Mouse (Mus musculus) 416B (cell line): ENCODE measurements around the gene Pecam1.
A peak's percentile ranks its signal among the peaks of the same experiment; 100 is the strongest.
"Not testable (repeated sequence)": the region's sequence is repeated elsewhere in the genome, so short reads cannot be mapped to it uniquely, and the experiment has no call there.

Experiments
- DNase-seq: peaks from one replicate; pipeline ENCODE4 v3.0.0; 2011; ENCODE audit warnings: low read depth

Gene Pecam1

DNA sequence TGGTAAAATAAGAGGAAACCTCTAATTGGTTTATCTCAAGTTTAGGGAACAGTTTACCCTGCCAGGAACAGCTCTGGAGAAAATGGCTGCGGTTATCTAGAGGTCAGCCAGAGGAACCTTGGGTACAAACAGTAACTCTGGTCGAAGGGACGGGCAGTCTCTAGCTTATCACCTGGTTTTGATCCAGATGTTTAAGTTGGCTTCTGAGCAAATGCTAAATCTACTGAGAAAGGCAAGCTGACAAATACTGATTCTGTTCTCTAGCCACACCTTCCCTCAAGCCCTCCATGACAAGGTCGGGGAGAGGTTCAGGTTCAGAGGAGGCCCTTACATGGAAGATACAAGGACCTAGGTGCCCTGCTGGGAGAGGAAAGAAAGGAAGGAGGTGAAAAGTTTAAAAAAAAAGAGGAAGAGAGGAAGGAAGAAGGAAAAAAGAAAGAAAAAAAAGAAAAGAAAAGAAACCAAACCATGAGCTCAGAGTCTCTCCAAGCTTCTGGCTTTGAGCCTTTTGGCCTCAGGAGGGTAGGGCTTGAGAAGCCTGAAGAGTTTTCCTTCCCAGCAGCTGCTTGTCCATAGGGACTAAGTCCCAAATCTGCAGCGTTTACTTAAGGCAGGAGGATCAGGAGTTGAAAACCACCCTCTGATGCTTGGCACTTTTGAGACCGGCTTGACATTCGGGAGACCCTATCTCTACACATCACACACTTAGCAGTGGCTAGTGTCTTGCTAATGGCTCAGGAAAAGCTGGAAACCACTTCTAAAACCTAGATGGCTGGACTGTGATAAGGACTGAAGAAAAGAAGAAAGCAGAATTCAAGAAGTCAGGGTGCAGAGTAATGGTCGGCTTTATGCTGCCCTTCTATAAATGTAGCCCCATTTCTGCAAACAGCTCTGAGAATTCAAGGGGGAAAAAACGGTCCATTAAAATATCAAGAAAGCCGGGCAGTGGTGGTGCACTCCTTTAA, 21.7 kb downstream of the Pecam1 start:
- peak; percentile 67 for DNase-seq

DNA sequence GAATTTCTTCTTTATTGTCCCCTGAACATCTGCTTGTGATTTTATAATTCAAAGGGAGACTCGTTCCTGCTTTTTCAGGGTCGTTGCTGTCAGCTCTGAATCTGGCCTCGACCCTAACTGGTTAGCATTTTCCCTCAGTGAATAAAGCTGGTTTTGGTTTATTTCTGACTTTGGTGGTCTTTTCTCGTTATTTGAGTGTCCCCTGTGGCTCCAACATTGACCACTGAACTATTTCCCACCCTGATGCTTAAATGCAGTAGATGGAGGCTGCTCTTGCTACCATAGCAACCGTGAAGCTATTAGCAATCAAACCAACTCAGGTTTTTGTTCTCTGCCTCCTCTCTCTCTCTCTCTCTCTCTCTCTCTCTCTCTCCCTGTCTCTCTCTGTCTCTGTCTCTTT, 22.5 kb downstream of the Pecam1 start:
- no peak for DNase-seq

DNA sequence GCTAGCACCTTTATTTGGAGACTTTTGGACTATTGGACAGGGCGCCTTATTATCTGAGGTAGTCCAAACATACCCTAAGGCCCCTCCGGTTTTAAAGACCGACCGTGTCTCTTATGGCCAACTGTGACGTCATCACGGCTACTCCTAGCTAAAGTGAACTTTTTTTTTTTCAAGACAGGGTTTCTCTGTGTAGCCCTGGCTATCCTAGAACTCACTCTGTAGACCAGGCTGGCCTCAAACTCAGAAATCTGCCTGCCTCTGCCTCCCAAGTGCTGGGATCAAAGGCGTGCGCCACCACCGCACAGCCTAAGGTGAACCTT, 25.6 kb downstream of the Pecam1 start:
- not testable (repeated sequence) for DNase-seq

DNA sequence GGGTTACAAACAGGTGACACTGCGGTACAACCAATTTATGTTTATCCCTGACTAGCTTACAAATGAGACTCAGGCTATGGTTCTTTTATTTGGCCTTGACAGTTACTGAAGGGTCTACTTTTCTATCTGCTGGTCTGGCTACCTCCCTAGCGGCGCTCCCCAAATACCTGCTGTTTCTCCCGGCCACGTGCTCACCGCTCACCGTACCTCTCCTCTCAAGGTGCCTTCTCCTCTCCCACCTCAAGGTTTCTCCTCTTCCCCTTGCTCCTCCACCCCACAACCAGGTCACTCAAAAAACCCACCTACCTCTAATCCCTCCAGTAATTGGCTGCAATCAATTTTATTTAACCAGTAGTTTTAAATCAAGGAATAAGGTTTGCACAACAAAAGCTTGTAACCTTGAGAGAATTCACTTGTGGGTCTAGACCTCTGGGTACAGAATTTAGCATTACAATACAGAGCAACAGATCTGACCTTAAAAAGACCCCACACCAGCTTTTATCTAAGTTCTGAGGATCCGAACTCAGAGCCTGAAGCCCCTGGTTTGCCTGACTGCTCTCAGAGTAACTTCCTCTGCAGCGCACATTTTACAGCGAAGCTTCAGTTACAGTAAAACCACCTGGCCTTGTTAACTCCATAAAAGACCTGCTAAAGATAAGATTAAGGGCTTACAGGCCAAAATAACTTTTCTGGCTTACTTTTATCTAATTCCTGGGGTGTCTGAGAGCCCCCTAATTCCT, 26.1 kb downstream of the Pecam1 start:
- DNase-seq: no peak

DNA sequence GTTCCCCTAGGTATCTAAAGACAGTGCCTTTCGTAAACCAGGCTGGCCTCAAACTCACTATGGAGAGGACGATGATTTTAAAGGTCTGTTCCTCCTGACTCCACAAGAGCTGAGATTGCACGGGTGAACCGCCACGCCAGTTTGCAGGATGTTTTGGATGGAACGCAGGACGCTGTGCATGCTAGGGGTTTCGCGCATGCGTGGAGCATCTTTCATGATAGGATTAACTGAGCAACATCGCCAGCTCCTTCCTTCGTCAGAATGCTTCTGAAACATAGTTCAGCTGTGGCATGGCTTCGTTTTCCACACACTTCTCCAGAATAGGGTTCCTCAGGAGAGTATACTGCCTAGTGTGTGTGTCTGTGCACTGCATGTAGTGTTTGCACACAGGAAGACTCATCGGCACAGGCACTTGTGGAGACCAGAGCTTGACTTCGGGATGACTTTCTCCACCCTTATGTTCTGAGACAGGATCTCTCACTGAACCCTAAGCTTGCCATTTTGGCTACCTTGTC, 26.8 kb downstream of the Pecam1 start:
- DNase-seq: no peak

DNA sequence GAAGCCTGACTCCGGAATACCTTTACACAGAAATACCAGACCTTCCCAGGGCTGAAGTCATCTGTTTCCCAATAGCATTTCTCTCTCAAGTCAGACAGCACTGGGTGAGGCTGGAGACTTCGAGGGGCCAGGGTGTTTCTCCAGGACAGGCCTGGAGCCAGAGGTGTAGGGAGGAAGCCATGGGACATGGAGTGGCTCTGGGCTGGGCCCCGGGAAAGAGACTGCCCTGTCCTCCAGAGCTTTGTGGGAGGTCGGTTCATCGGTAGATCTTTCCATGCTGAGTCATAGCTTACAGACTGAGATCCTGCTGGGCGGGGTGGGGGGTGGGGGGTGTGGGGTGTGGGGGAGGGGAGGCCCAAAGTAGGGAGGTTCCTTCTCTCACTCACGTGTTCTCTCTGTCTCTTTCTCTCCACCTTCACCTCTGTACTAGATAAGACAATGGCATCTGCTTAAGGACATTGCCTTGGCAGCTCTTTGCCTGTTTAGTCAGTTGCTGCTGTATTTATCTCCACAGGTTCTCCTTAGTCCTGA, 27.5 kb downstream of the Pecam1 start:
- DNase-seq: peak; percentile 68

DNA sequence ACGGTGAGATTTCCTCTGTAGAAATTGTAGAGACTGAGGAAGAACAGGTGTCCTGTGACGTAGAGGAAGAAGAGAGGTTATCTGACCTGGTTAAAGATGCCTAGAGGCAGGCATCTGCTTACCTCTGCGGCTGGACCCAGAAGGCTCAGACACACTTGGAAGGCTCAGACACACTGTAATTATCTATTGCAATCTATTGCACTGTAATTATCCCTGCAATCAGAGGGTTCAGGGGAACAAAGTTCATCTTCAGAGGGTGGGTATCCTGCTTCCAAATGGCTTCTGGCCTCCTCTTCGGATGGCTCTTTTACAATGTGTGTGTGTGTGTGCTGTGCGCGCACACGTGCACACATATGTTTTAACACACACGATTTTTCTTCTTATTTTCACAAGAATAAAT, 30.0 kb downstream of the Pecam1 start:
- DNase-seq: no peak

DNA sequence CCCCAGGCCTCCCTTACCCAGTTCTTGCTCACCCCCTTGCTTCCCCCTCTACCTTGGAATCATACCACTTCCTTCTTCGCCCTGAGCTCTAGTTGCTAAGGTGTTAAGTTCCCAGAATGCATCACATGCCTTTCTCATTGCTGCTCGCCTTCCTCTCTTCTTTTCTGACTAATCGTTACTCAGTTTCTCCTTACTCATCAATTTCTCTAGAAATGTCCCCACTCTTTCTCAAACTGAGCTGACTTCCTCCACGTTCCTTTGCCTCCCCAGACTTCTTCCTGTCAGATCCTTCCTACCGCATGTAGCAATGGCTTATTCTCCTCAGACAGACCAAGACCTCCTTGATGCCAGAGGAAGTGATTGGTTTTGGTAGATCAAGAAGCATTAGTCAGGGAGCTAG, 33.9 kb downstream of the Pecam1 start:
- DNase-seq: peak; percentile 80

DNA sequence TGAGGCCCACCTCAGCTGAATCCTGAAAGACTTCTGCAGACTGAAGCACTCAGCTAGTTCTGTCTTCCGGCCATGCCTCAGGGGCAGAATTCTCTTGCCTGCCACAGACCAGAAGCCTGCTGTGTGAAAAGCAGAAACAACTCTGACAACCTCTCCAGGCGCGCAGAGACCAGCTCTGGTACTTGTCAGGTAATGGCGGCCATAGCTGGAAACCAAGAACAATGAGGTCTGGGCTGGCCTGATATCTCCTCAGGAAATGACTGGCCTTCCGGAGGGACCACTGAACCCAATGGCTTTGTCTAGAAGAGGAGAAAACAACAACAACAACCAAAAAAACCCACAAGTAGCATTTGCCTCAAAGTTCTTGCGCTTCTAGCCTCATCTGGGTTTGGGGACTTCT, 35.4 kb downstream of the Pecam1 start:
- DNase-seq: peak; percentile 94

DNA sequence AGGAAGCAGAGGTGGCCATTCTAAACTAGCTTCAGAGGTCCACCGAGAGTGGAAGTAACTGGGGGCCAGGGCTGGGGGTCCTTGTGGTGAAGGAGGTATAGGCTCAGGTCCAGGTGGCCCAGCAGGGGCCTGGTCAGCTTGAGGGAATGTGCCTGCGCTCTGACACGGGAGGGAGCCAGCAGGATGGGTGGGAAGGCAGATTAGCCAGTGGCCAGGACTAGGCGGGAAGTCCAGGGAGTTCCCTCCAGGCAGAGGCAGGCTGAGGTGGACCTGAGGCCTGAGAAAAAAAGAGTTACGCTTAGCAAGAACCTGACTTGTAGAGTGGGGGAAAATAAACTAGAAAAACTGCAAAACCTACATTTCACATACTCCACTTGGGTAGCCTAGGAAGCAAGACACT, 39.6 kb downstream of the Pecam1 start:
- no peak for DNase-seq

DNA sequence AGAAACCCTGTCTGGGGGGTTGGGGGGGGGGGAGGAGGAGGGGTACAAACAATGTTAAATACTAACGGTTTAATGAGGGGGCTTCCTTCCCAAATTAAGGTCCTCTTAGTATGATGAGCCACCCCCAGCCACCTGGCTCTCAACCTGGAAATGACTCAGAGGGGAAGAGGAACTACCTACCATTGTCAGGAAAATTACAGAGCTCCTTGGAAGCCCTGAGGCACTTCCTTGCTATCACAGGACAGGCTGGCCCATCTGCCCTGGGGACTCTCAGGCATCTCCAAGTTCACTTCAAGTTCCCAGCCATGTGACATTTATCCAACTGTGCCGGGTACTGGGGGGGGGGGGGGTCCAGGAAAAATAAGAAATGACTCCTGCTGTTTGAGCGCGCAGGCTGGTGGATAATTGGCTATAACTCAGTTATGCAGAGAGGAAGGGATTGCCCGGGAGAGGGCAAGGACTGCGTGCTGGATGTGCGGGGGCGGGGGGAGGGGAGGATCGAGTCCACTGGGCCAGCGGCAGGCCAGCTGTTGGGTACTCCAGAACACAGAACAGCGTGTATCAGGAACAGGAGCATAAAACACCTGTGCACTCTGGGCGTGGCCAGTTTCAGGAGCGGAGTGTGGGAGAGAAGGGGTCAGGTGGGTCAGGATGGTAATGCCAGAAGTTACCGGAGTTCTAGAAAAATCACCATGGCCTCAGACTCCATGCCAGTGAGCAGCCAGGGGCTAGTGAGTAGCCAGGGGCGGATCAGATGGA, 41.0 kb downstream of the Pecam1 start:
- no peak for DNase-seq

DNA sequence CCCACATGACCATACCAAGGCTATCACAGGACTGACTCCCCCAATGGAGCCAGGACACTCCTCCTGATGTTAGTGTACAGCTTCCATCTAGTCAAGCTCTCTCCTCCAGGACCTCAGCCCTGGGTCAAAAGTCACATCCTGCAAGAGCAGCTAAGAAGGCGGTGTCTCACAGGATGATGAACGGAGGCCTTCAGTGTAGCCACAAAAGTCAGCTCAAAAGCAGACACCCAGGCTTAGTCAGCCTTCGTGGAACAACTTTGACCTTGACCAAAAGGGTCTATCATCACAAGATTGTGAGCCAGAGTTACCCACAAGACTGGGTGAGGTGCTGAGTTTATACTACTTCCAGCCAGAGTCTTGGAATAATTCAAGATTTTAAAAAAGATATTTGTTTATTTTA, 42.6 kb downstream of the Pecam1 start:
- DNase-seq: peak; percentile 74

DNA sequence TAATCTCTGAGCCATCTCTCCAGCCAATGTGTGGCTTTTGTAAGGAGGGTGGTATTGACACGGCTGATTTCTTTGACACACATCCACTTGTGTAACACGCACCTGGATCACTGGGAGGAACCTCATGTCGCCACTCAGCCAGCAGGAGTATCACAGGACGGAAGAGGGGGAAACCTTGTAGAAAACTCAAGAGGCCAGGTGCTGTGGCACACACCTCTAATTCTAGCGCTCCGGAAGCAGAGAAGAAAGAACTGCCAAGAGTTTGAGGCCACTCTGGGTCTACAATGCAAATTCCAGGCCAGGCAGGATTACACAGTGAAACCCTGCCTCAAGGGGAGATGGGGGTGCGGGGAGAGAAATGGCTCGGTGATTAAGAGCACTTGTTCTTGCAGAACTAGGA, 43.3 kb downstream of the Pecam1 start:
- DNase-seq: no peak

DNA sequence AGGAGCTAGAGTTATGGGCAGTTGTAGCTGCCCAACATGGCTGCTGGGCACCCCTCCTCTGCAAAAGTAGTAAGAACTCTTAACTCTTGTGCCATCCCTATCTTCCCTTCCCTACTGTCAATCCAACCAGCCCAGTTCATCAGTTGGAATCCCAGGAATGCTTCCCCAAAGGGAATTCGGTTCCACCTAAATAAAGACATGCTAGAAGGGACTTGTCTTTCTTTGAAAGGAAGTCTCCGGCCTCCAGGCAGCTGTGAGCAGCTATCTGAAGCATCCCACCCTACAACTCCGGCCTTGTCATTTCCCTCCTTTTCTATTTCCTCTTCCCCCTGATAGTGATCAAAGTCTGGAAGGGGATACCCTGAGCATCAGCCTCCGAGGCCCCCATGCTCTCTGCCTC, 44.2 kb downstream of the Pecam1 start:
- no peak for DNase-seq

DNA sequence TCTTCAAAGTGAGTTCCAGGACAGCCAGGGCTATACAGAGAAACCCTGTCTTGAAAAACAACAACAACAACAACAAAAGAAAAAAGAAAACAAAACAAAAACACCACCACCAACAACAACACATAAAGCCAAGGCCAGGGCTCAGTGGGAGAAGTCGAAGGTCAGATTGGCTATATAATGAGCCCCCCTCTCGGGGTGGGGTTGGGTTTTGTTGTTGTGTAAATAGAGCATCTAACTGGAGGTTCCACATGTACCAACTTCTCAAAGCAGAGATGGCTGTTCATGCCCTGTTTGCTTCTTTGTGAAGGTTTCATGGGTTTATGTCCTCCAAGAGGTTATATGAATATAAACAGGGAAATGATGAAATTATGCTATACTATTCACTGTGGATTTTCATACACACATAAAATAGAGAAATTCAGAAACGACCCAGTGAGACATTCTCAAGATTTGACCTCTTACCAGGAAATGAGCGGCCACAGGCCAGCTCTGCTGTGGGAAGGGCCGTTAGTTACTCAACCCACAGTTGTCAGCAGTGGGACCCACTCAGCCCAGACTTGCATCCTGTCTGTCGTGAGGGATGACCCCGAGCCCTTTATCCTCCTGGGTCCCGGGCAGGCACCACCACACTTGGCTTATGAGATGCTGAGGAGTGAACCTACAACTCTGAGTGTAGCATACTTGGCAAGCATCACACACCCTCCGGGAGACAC, 45.9 kb downstream of the Pecam1 start:
- DNase-seq: peak; percentile 81

DNA sequence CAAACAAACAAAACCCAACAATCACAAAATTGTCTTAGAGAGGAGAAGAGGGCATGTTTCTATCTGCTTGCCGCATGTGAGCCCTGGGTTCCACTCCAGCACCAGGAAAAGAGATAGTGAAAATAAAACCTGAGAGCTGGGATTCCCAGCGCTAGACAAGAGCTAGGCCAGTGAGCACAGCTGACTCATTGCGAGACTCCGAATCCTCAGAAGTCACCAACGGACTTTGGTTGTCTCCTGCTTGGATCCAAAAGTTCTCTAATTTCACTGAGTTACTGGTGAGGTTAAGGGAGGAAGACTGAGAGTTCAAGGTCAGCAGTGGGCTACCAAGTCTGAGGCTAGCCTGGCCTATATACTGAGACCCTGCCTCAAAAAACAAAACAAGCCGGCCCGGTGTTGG, 46.5 kb downstream of the Pecam1 start:
- DNase-seq: peak; percentile 62

DNA sequence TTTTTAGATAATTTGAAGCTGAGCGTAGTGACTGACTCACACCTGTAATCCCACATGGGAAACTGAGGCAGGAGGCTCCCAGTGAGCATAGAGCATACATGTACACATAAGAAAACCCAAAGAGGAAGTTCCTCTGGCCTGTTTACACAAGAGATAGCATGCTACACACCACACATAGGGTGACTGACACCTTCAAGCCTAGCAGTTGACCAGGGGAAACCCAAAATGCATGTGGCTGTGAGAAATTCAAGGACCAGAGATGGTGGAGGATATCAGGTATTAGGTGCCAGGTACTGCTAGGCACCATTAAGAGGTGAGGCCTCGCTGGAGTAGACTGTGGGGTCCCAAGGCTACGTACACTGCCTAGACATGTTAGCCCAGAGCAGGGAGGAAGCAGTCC, 47.8 kb downstream of the Pecam1 start:
- peak; percentile 63 for DNase-seq

DNA sequence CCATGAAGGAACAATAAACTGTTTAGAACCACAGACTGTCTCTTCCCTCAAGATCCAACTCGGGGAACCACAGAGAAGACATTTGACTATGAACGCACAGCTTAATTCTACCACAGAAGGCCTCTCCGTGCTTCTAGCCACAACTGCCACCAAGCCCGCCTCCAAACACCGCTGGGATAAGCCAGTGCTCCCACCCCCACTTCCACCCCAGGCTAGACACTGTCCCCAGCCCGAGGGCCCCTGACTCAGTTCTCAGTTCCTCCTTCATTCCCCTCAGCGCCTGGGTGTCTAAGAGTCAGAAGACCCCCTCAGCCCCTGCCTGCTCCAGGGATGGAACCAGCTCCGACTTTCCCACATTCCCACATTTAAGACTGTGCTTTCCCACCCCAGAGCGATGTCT, 48.8 kb downstream of the Pecam1 start:
- no peak for DNase-seq

DNA sequence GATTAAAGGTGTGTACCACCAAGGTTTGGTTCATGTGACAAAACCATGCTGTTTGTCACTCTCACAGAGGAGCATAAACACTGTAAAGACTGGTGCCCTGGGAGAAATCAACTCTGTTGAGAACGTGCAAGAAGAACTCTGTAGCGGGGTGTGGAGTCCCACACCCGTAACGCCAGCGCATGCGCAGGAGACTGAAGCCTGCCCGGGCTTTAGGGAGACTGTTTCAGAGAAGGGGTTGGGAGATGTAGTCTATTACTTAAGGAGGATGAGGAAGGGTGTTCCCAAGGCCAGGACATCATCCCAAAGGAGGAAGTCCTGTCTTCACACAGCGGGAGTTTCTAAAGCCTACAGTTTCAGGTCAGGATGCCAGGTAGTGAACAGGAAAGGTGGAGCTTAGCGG, 51.3 kb downstream of the Pecam1 start:
- DNase-seq: no peak

DNA sequence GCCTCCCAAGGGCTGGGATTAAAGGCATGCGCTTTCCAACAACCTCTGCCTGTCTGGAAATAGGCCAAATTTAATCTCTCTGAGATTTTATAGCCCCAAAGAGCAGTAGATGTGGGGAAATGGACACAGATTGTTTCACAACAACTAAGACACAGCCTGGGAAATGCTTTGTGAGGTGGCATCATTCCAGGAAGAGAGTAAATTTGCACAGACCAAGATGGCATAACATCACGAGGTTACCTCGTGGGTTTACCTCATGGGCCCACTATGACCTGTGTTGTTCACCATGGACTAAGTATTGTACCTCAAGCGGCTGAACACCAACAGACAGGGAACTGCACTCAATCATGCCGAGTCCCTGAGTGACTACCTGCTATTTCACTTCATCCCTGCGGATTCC, 52.1 kb downstream of the Pecam1 start:
- DNase-seq: peak; percentile 50

DNA sequence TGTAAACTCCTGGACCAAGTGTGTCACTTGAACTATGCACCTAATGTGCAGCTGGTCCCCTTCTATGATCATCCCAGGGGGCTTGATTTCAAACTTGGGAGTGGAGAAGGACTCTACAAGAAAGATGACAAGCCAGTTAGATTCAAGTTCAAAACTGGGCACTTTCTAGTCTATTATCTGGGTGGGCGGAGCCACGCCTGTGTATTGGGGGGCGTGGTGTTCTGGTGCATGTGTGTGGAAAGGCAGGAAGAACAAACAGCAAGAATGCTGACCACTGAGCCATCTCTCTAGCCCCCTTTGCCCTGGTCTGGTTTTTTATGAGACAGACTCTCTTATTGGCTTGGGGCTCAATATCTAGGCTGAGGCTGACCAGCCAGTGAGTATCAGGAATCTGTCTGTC, 54.5 kb downstream of the Pecam1 start:
- DNase-seq: no peak

DNA sequence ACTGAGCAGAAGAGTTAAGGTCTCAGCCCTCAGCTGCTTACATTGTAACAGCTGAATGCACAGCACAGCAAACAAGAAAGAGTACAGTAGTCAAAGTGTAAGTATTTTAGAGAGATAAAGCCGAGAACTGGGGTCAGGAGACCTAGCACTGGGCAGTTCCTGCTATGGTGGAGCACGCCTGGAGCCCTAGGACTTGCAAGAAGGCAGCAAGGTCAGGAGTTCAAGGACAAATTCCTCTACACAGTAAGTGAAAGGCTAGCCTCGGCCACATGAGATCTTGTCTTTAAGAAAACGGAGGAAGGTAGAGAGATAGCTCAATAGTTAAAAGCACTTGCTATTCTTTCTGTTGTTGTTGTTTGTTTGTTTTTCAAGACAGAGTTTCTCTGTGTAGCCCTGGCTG, 57.5 kb downstream of the Pecam1 start:
- DNase-seq: no peak
